Mouse (Mus musculus): Measurements from ENCODE around the gene C130050O18Rik.
"Not testable (repeated sequence)": the region's sequence is repeated elsewhere in the genome, so short reads cannot be mapped to it uniquely, and the experiment has no call there.

DNA sequence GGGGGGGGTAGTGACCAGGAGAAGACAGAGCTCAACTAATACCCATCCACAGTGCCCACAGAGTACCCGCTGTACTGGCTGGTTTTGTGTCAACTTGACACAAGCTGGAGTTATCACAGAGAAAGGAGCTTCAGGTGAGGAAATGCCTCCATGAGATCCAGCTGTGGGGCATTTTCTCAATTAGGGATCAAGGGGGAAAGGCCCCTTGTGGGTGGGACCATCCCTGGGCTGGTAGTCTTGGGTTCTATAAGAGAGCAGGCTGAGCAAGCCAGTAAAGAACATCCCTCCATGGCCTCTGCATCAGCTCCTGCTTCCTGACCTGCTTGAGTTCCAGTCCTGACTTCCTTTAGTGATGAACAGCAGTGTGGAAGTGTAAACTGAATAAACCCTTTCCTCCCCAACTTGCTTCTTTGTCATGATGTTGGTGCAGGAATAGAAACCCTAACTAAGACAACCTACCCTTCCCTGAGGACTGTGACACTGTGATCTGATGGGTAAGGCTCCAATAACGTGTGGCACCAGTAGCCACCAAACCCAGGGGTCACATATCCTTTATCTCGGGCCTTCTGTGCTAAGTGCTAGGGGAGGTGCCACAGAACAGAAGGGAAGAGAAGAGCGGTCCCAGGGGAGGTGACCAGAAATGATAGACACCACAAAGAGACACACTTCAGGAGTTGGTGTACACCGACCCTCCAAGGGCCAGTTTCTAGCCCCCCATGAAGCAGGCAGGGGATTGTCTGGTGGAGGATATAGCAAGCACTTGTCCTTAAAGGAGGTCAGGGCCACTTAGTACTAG lies 14.6 kb upstream of the C130050O18Rik start:
- TF ChIP-seq ZC3H11A (IDR thresholded peaks at IDR 0.05; ENCODE audit: borderline replicate concordance, low read depth, low read length); CHD2 (IDR thresholded peaks at IDR 0.05; ENCODE audit: low read depth, low read length); ZNF384 (IDR thresholded peaks at IDR 0.05; ENCODE audit: low read depth, low read length); MAFK (IDR thresholded peaks at IDR 0.05; ENCODE audit: insufficient read depth, low read depth, low read length); HCFC1 (IDR thresholded peaks at IDR 0.05; ENCODE audit: borderline replicate concordance, insufficient read depth, low read length): not testable (repeated sequence)
